Mouse (Mus musculus) central nervous system, embryonic 11.5 days (tissue): Measurements from ENCODE around the gene Diras2. TPM values are rescaled to one million over a fixed set of nuclear protein-coding genes. Genes with fewer than 3 reads are reported as not detected.

Experiments
- polyA plus RNA-seq: library from polyadenylated mRNA; depleted of rRNA; stranded (reverse); fragments of >200 nt; gene quantifications from 2 replicates; pipeline ENCODE4 v1.2.3, GENCODE M21; 2012; rRNA removed

Gene Diras2
- 0.68 and 1.5 TPM in 2 replicates for polyA plus RNA-seq

GRCm38 (mm10) chr13:52531121-52531520 is at the start of gene Diras2:
TSS of gene Diras2 (minus strand) at chr13:52531279.

Other genes with a start within 250 kb of the Diras2 start
- 4.7 and 5.6 TPM in 2 replicates for gene Syk, start 51.9 kb upstream of the Diras2 start, polyA plus RNA-seq